Mouse (Mus musculus): ENCODE data around the gene Fgd3. TPM values are rescaled to one million over a fixed set of nuclear protein-coding genes. Genes with fewer than 3 reads are reported as not detected.

Fgd3 gene
- polyA plus RNA-seq, 1 experiment, result 6.3 TPM

DNA sequence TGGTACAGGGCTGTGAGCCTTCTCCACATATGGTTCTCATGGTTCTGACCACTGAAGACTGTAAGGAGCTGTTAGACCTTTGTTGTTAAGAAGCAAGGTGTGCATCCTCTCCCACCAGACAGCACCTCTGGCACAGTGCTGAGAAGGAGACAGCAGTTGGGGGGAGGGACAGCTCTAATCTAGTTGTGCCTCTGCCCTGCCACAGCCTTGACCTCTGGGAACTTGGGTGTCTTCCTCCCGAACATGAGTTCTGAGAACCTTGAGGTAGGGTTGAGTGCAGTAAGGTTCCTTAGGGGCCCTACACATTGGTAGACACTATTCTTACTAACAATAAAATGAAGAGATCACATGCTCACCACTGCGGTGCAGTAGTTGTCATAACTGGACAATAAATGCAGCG, 38.1 kb upstream of the Fgd3 start:
- peaks cover 20% of the 10 kb centered on the region for H3K4me1 ChIP-seq (ENCODE audit: control insufficient read depth, insufficient read depth, low read length)
- no peak for DNase-seq
- no peaks in the 10 kb centered on the region for H3K27me3 ChIP-seq (replicated peaks; ENCODE audit: control insufficient read depth, insufficient read depth, low read length)
- no peak overlapping the region for H3K4me3 ChIP-seq (ENCODE audit: insufficient read depth, low read depth, low read length)
- TF ChIP-seq POLR2A (IDR thresholded peaks at IDR 0.05; ENCODE audit: low read depth, low read length) (no peak), CTCF (conservative IDR thresholded peaks at IDR 0.05; ENCODE audit: insufficient read depth, insufficient read length, low read depth, low read length) (no peak)
- 85% methylated on average over 3 of the region's 3 CpGs for WGBS
- no peak overlapping the region for H3K27ac ChIP-seq (ENCODE audit: insufficient read depth, low read depth, low read length)
- H3K36me3 ChIP-seq (ENCODE audit: control insufficient read depth, insufficient read depth, low read length), result no peaks in the 10 kb centered on the region

DNA sequence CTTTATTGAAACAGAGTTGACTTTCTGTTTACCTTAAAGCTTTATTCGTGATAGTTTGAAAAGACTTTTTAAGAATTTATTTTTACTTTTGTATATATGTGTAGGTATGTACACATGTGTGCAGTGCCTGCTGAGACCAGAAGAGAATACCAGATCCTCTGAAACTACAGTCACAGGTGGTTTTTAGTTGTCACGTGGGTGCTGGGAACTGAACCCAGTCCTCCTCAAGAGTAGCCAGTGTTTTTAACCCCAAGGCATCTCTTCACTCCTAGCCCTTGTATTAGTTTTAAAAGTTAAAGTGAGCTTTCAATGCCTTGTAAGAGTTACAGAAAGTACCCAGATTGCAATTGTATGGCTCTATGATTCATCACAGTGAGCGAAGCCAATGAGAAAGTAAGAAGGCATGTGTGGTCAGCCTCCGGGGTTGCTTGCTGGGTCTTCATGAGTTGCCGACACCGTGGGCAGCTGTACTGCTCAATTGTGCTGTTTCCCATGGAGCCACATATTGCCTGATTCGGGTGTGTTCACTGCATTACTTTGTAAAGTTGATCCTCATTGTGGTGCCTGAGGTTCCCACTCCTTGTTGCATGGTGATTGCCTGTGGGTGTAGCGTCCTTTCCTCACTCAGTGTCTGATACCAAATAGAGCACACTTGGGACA, 37.4 kb upstream of the Fgd3 start:
- H3K4me3 ChIP-seq (ENCODE audit: insufficient read depth, low read depth, low read length), result no peak overlapping the region
- H3K27me3 ChIP-seq (replicated peaks; ENCODE audit: control insufficient read depth, insufficient read depth, low read length), result no peaks in the 10 kb centered on the region
- no peak overlapping the region for H3K27ac ChIP-seq (ENCODE audit: insufficient read depth, low read depth, low read length)
- DNase-seq, result no peak
- H3K36me3 ChIP-seq (ENCODE audit: control insufficient read depth, insufficient read depth, low read length), result no peaks in the 10 kb centered on the region
- peaks cover 14% of the 10 kb centered on the region for H3K4me1 ChIP-seq (ENCODE audit: control insufficient read depth, insufficient read depth, low read length)
- WGBS, result 94% methylated on average over 8 of the region's 8 CpGs
- TF ChIP-seq POLR2A (IDR thresholded peaks at IDR 0.05; ENCODE audit: low read depth, low read length) (no peak), CTCF (conservative IDR thresholded peaks at IDR 0.05; ENCODE audit: insufficient read depth, insufficient read length, low read depth, low read length) (no peak)

- H3K36me3 ChIP-seq (ENCODE audit: control insufficient read depth, insufficient read depth, low read length), result no peaks in the 10 kb centered on the region
- TF ChIP-seq POLR2A (IDR thresholded peaks at IDR 0.05; ENCODE audit: low read depth, low read length), result no peak
- TF ChIP-seq CTCF (conservative IDR thresholded peaks at IDR 0.05; ENCODE audit: insufficient read depth, insufficient read length, low read depth, low read length), result no peak
- no peak overlapping the region for H3K4me3 ChIP-seq (ENCODE audit: insufficient read depth, low read depth, low read length)
- no peaks in the 10 kb centered on the region for H3K27me3 ChIP-seq (replicated peaks; ENCODE audit: control insufficient read depth, insufficient read depth, low read length)
- H3K27ac ChIP-seq (ENCODE audit: insufficient read depth, low read depth, low read length), result 0 out of 2 replicates have a peak overlapping the region, but pooled peaks have one; percentile 14
- 71% methylated on average over 7 of the region's 7 CpGs for WGBS
- DNase-seq, result no peak
- peaks cover 5% of the 10 kb centered on the region; the same call in 1 of the 2 replicates for H3K4me1 ChIP-seq (ENCODE audit: control insufficient read depth, insufficient read depth, low read length)
Observed at GRCm38 (mm10) chr13:49356090-49356489, 36.0 kb upstream of the Fgd3 start.

- DNase-seq, result no peak
- H3K27ac ChIP-seq (ENCODE audit: insufficient read depth, low read depth, low read length), result 0 out of 2 replicates have a peak overlapping the region, but pooled peaks have one; percentile 14
- TF ChIP-seq POLR2A (IDR thresholded peaks at IDR 0.05; ENCODE audit: low read depth, low read length) (no peak), CTCF (conservative IDR thresholded peaks at IDR 0.05; ENCODE audit: insufficient read depth, insufficient read length, low read depth, low read length) (no peak)
Observed at GRCm38 (mm10) chr13:49355461-49356061, 35.5 kb upstream of the Fgd3 start.

DNA sequence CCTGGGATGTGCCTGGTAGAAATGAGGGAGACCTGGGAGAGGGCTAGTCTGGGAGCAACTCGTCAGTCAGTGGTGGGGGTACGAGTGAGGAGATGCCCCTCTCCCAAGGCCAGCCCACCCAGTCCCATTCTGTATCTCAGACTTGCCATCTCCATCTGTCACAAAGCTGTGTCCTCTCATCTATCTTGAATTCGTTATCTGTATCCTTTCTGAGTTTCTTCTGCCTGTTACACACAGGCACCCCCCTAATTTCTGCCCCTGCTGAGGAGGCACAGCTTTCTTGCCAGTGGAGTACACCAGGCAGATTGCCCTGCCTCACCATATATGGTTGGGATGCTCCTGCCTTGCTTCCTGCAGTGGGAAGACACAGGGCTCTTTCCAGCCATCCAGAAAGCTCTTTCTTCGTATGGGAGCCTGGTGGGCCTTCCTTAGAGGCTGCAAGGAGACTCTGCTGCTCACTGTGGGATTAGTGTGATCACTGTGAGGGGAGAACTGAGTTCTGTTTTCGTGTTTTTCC, 33.9 kb upstream of the Fgd3 start:
- WGBS, result 76% methylated on average over 5 of the region's 5 CpGs
- Histone ChIP-seq H3K4me3 (ENCODE audit: insufficient read depth, low read depth, low read length) (no peak overlapping the region), H3K27me3 (replicated peaks; ENCODE audit: control insufficient read depth, insufficient read depth, low read length) (no peaks in the 10 kb centered on the region), H3K36me3 (ENCODE audit: control insufficient read depth, insufficient read depth, low read length) (no peaks in the 10 kb centered on the region), H3K27ac (ENCODE audit: insufficient read depth, low read depth, low read length) (no peak overlapping the region), H3K4me1 (ENCODE audit: control insufficient read depth, insufficient read depth, low read length) (0 out of 2 replicates have a peak, but pooled peaks cover 5% of the 10 kb centered on the region)
- DNase-seq, result no peak
- TF ChIP-seq CTCF (conservative IDR thresholded peaks at IDR 0.05; ENCODE audit: insufficient read depth, insufficient read length, low read depth, low read length) (no peak), POLR2A (IDR thresholded peaks at IDR 0.05; ENCODE audit: low read depth, low read length) (no peak)

More at GRCm38 (mm10) chr13:49355461-49356061, 35.5 kb upstream of the Fgd3 start:
- WGBS, result 62% methylated on average over 11 of the region's 11 CpGs
- H3K36me3 ChIP-seq (ENCODE audit: control insufficient read depth, insufficient read depth, low read length), result no peaks in the 10 kb centered on the region
- no peak overlapping the region for H3K4me3 ChIP-seq (ENCODE audit: insufficient read depth, low read depth, low read length)
- no peaks in the 10 kb centered on the region for H3K27me3 ChIP-seq (replicated peaks; ENCODE audit: control insufficient read depth, insufficient read depth, low read length)
- 0 out of 2 replicates have a peak, but pooled peaks cover 5% of the 10 kb centered on the region for H3K4me1 ChIP-seq (ENCODE audit: control insufficient read depth, insufficient read depth, low read length)

DNA sequence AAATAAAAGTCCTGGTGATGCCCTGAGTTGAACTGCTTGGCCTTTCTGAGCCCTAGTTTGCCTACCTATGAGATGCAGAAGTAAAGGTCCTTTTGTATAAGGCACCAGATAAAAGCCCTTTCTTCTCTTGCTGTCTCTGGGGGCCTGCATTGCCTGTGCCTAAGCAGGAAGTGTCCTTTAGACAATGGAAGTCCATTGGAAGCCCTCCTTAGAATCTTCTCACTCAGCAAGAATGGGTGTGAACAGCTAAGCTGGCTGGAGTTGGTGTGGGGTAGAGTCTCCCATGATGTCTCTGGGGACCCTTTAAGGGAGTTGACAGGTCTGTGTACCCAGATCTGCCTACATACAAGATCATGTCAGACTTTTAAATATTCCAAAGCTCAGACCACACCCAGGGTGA, 33.3 kb upstream of the Fgd3 start:
- Histone ChIP-seq H3K4me1 (ENCODE audit: control insufficient read depth, insufficient read depth, low read length) (0 out of 2 replicates have a peak, but pooled peaks cover 5% of the 10 kb centered on the region), H3K36me3 (ENCODE audit: control insufficient read depth, insufficient read depth, low read length) (no peaks in the 10 kb centered on the region), H3K4me3 (ENCODE audit: insufficient read depth, low read depth, low read length) (no peak overlapping the region), H3K27ac (ENCODE audit: insufficient read depth, low read depth, low read length) (no peak overlapping the region), H3K27me3 (replicated peaks; ENCODE audit: control insufficient read depth, insufficient read depth, low read length) (no peaks in the 10 kb centered on the region)
- no peak for DNase-seq
- TF ChIP-seq POLR2A (IDR thresholded peaks at IDR 0.05; ENCODE audit: low read depth, low read length) (no peak), CTCF (conservative IDR thresholded peaks at IDR 0.05; ENCODE audit: insufficient read depth, insufficient read length, low read depth, low read length) (no peak)

GRCm38 (mm10) chr13:49352581-49353159, 32.6 kb upstream of the Fgd3 start:
- WGBS, result 69% methylated on average over 3 of the region's 3 CpGs
- Histone ChIP-seq H3K27me3 (replicated peaks; ENCODE audit: control insufficient read depth, insufficient read depth, low read length) (no peaks in the 10 kb centered on the region), H3K4me1 (ENCODE audit: control insufficient read depth, insufficient read depth, low read length) (peaks cover 5% of the 10 kb centered on the region; the same call in 1 of the 2 replicates), H3K27ac (ENCODE audit: insufficient read depth, low read depth, low read length) (no peak overlapping the region), H3K4me3 (ENCODE audit: insufficient read depth, low read depth, low read length) (no peak overlapping the region), H3K36me3 (ENCODE audit: control insufficient read depth, insufficient read depth, low read length) (no peaks in the 10 kb centered on the region)
- no peak for DNase-seq
- TF ChIP-seq CTCF (conservative IDR thresholded peaks at IDR 0.05; ENCODE audit: insufficient read depth, insufficient read length, low read depth, low read length), result no peak
- TF ChIP-seq POLR2A (IDR thresholded peaks at IDR 0.05; ENCODE audit: low read depth, low read length), result no peak
